Mouse (Mus musculus): ENCODE results near the gene Ngb.

Gene Ngb

GRCm38 (mm10) chr12:87102165-87102631 is at the start of gene Ngb:
Ngb (minus strand) TSS chr12:87102539.
- DNase-seq = peak; percentile 31 to 36

GRCm38 (mm10) chr12:87149471-87149870 is 47.1 kb upstream of the Ngb start:
- no peak for DNase-seq

- DNase-seq = no peak
Observed at GRCm38 (mm10) chr12:87148136-87148535, 45.8 kb upstream of the Ngb start.

- peak; percentile 88 to 91 for DNase-seq
Observed at GRCm38 (mm10) chr12:87147395-87148089, 45.2 kb upstream of the Ngb start, which contains the start of gene Pomt2. Pomt2 (minus strand) TSS chr12:87147968.

GRCm38 (mm10) chr12:87146966-87147365 is 44.6 kb upstream of the Ngb start, which contains the start of gene Gstz1:
Gstz1 (plus strand) TSS chr12:87147165.
- DNase-seq = peak; percentile 93 to 94

- peak in 1 of 2 experiments; percentile 31 for DNase-seq
Observed at GRCm38 (mm10) chr12:87142156-87142555, 39.8 kb upstream of the Ngb start.

GRCm38 (mm10) chr12:87138768-87139167 is 36.4 kb upstream of the Ngb start:
- DNase-seq = no peak

GRCm38 (mm10) chr12:87138342-87138701 is 36.0 kb upstream of the Ngb start:
- DNase-seq = no peak

- DNase-seq = peak; percentile 53 to 62
Observed at GRCm38 (mm10) chr12:87137439-87138341, 35.4 kb upstream of the Ngb start.

GRCm38 (mm10) chr12:87132784-87133183 is 30.4 kb upstream of the Ngb start:
- DNase-seq = no peak

GRCm38 (mm10) chr12:87132210-87132609 is 29.9 kb upstream of the Ngb start:
- DNase-seq = no peak

GRCm38 (mm10) chr12:87131619-87132018 is 29.3 kb upstream of the Ngb start:
- peak; percentile 56 to 64 for DNase-seq

- DNase-seq = peak; percentile 34 to 45
Observed at GRCm38 (mm10) chr12:87131181-87131580, 28.8 kb upstream of the Ngb start.

- DNase-seq = no peak
Observed at GRCm38 (mm10) chr12:87130224-87130623, 27.9 kb upstream of the Ngb start.

GRCm38 (mm10) chr12:87127256-87127655 is 24.9 kb upstream of the Ngb start:
- no peak for DNase-seq

- DNase-seq = no peak
Observed at GRCm38 (mm10) chr12:87121918-87122589, 19.7 kb upstream of the Ngb start.

GRCm38 (mm10) chr12:87107357-87107977 is 5.1 kb upstream of the Ngb start:
- DNase-seq = peak; percentile 57 to 69

- DNase-seq = peak; percentile 48 to 57
Observed at GRCm38 (mm10) chr12:87104796-87105195, 2.5 kb upstream of the Ngb start.

GRCm38 (mm10) chr12:87103471-87103870 is 1.1 kb upstream of the Ngb start:
- DNase-seq = peak; percentile 45 to 50

GRCm38 (mm10) chr12:87100331-87100730 is 2.0 kb downstream of the Ngb start:
- peak in 1 of 2 experiments; percentile 44 for DNase-seq

GRCm38 (mm10) chr12:87093671-87094070 is 8.7 kb downstream of the Ngb start:
- no peak for DNase-seq

GRCm38 (mm10) chr12:87093249-87093648 is 9.1 kb downstream of the Ngb start:
- DNase-seq = peak; percentile 50 to 54
